Mouse (Mus musculus): Measurements from ENCODE around the gene Trim65. TPM values are rescaled to one million over a fixed set of nuclear protein-coding genes. Genes with fewer than 3 reads are reported as not detected.

The Trim65 gene
- total RNA-seq, 1 experiment: 0.31 TPM

GRCm38 (mm10) chr11:116129993-116130487 lies 888 bp downstream of the Trim65 start:
- Histone ChIP-seq H3K36me3 (ENCODE audit: control insufficient read depth, insufficient read depth, low read length, poor library complexity, severe bottlenecking) (peaks cover 27% of the 10 kb centered on the region), H3K9ac (ENCODE audit: insufficient read depth, low read depth, low read length, poor library complexity, severe bottlenecking) (peak overlapping the region; percentile 54; the same call in 1 of the 2 replicates), H3K4me1 (ENCODE audit: control insufficient read depth in 2 of 2, insufficient read depth in 2 of 2, low read length in 2 of 2, poor library complexity in 1 of 2) (peaks cover 0 to 20% of the 10 kb centered on the region in 2 experiments; a peak in 1 of 4 replicates), H3K4me3 (ENCODE audit: insufficient read depth in 1 of 2, low read depth in 1 of 2, low read length in 2 of 2, poor library complexity in 1 of 2, severe bottlenecking in 1 of 2) (peak overlapping the region; percentile 67 to 71), H3K9me3 (ENCODE audit: control insufficient read depth, insufficient read depth, low read depth, low read length) (no peaks in the 10 kb centered on the region), H3K27ac (ENCODE audit: insufficient read depth, low read depth, low read length, poor library complexity, severe bottlenecking) (no peak overlapping the region)
- TF ChIP-seq HCFC1 (IDR thresholded peaks at IDR 0.05; ENCODE audit: borderline replicate concordance, insufficient read depth, low read length) (no peak), MAFK (IDR thresholded peaks at IDR 0.05; ENCODE audit: insufficient read depth, low read depth, low read length) (no peak), CHD2 (IDR thresholded peaks at IDR 0.05; ENCODE audit: low read depth, low read length) (no peak), ZC3H11A (IDR thresholded peaks at IDR 0.05; ENCODE audit: borderline replicate concordance, low read depth, low read length) (no peak)
- in situ Hi-C loops (cut with MboI; ENCODE audit: low sequenced_read_pairs in 2 of 2, unreplicated experiment in 2 of 2): no loop called here
- no peak for DNase-seq (ENCODE audit: low read depth, low spot score)

GRCm38 (mm10) chr11:116129091-116129790 lies 1.7 kb downstream of the Trim65 start:
- H3K9ac ChIP-seq (ENCODE audit: insufficient read depth, low read depth, low read length, poor library complexity, severe bottlenecking): no peak overlapping the region
- H3K9me3 ChIP-seq (ENCODE audit: control insufficient read depth, insufficient read depth, low read depth, low read length): no peaks in the 10 kb centered on the region
- in situ Hi-C loops (cut with MboI; ENCODE audit: low sequenced_read_pairs in 2 of 2, unreplicated experiment in 2 of 2): no loop called here
- peaks cover 0 to 20% of the 10 kb centered on the region in 2 experiments; a peak in 1 of 4 replicates for H3K4me1 ChIP-seq (ENCODE audit: control insufficient read depth in 2 of 2, insufficient read depth in 2 of 2, low read length in 2 of 2, poor library complexity in 1 of 2)
- no peak overlapping the region for H3K27ac ChIP-seq (ENCODE audit: insufficient read depth, low read depth, low read length, poor library complexity, severe bottlenecking)
- DNase-seq (ENCODE audit: low read depth, low spot score): no peak
- peaks cover 20% of the 10 kb centered on the region for H3K36me3 ChIP-seq (ENCODE audit: control insufficient read depth, insufficient read depth, low read length, poor library complexity, severe bottlenecking)
- no peak overlapping the region for H3K4me3 ChIP-seq (ENCODE audit: insufficient read depth in 1 of 2, low read depth in 1 of 2, low read length in 2 of 2, poor library complexity in 1 of 2, severe bottlenecking in 1 of 2)
- TF ChIP-seq ZNF384 (IDR thresholded peaks at IDR 0.05; ENCODE audit: low read depth, low read length) (no peak), ZC3H11A (IDR thresholded peaks at IDR 0.05; ENCODE audit: borderline replicate concordance, low read depth, low read length) (no peak), HCFC1 (IDR thresholded peaks at IDR 0.05; ENCODE audit: borderline replicate concordance, insufficient read depth, low read length) (no peak)

GRCm38 (mm10) chr11:116127986-116128385 lies 2.9 kb downstream of the Trim65 start:
- DNase-seq (ENCODE audit: low read depth, low spot score): no peak
- peaks cover 0 to 20% of the 10 kb centered on the region in 2 experiments; a peak in 1 of 4 replicates for H3K4me1 ChIP-seq (ENCODE audit: control insufficient read depth in 2 of 2, insufficient read depth in 2 of 2, low read length in 2 of 2, poor library complexity in 1 of 2)
- no peak overlapping the region for H3K27ac ChIP-seq (ENCODE audit: insufficient read depth, low read depth, low read length, poor library complexity, severe bottlenecking)
- in situ Hi-C loops (cut with MboI; ENCODE audit: low sequenced_read_pairs in 2 of 2, unreplicated experiment in 2 of 2): no loop called here
- TF ChIP-seq ZNF384 (IDR thresholded peaks at IDR 0.05; ENCODE audit: low read depth, low read length): no peak
- no peak for TF ChIP-seq HCFC1 (IDR thresholded peaks at IDR 0.05; ENCODE audit: borderline replicate concordance, insufficient read depth, low read length)
- no peak for TF ChIP-seq MAFK (IDR thresholded peaks at IDR 0.05; ENCODE audit: insufficient read depth, low read depth, low read length)
- no peak for TF ChIP-seq CHD2 (IDR thresholded peaks at IDR 0.05; ENCODE audit: low read depth, low read length)
- H3K9me3 ChIP-seq (ENCODE audit: control insufficient read depth, insufficient read depth, low read depth, low read length): no peaks in the 10 kb centered on the region
- peaks cover 14% of the 10 kb centered on the region for H3K36me3 ChIP-seq (ENCODE audit: control insufficient read depth, insufficient read depth, low read length, poor library complexity, severe bottlenecking)
- H3K4me3 ChIP-seq (ENCODE audit: insufficient read depth in 1 of 2, low read depth in 1 of 2, low read length in 2 of 2, poor library complexity in 1 of 2, severe bottlenecking in 1 of 2): no peak overlapping the region
- no peak overlapping the region for H3K9ac ChIP-seq (ENCODE audit: insufficient read depth, low read depth, low read length, poor library complexity, severe bottlenecking)

- in situ Hi-C loops (cut with MboI; ENCODE audit: low sequenced_read_pairs in 2 of 2, unreplicated experiment in 2 of 2): no loop called here
- Histone ChIP-seq H3K4me3 (ENCODE audit: insufficient read depth in 1 of 2, low read depth in 1 of 2, low read length in 2 of 2, poor library complexity in 1 of 2, severe bottlenecking in 1 of 2) (peak within 1 kb of the TSS; percentile 13 to 57; a peak in 3 of 4 replicates), H3K9ac (ENCODE audit: insufficient read depth, low read depth, low read length, poor library complexity, severe bottlenecking) (0 out of 2 replicates have a peak within 1 kb of the TSS, but pooled peaks have one; percentile 17), H3K27ac (ENCODE audit: insufficient read depth, low read depth, low read length, poor library complexity, severe bottlenecking) (no peak within 1 kb of the TSS), H3K4me1 (ENCODE audit: control insufficient read depth in 2 of 2, insufficient read depth in 2 of 2, low read length in 2 of 2, poor library complexity in 1 of 2) (peaks cover 0 to 20% of the 10 kb centered on the region in 2 experiments; a peak in 1 of 4 replicates), H3K9me3 (ENCODE audit: control insufficient read depth, insufficient read depth, low read depth, low read length) (no peaks in the 10 kb centered on the region), H3K36me3 (ENCODE audit: control insufficient read depth, insufficient read depth, low read length, poor library complexity, severe bottlenecking) (peaks cover 10% of the 10 kb centered on the region)
- DNase-seq (ENCODE audit: low read depth, low spot score): peak; percentile 79
- TF ChIP-seq CHD2 (IDR thresholded peaks at IDR 0.05; ENCODE audit: low read depth, low read length): no peak
- no peak for TF ChIP-seq MAFK (IDR thresholded peaks at IDR 0.05; ENCODE audit: insufficient read depth, low read depth, low read length)
- TF ChIP-seq HCFC1 (IDR thresholded peaks at IDR 0.05; ENCODE audit: borderline replicate concordance, insufficient read depth, low read length): no peak
- no peak for TF ChIP-seq ZNF384 (IDR thresholded peaks at IDR 0.05; ENCODE audit: low read depth, low read length)
- TF ChIP-seq ZC3H11A (IDR thresholded peaks at IDR 0.05; ENCODE audit: borderline replicate concordance, low read depth, low read length): no peak
These were observed 3.6 kb downstream of the Trim65 start, which contains the start of gene Trim47 for GRCm38 (mm10) chr11:116127156-116127980. Trim47 (minus strand) TSS chr11:116127210.

All from ES-E14 (cell line).